Mouse (Mus musculus): ENCODE measurements around the gene Bcl2.

Bcl2 gene

GRCm38 (mm10) chr1:106679800-106680515 lies 34.1 kb downstream of the Bcl2 start:
- CTCF ChIA-PET = no interaction called here

- CTCF ChIA-PET = interaction anchor here (0.5 to 0.7 kb wide), 2 partner anchors 33 to 106 kb away, joined by 3 read pairs; no protein-coding TSS in a partner anchor
These were observed 36.0 kb downstream of the Bcl2 start for GRCm38 (mm10) chr1:106678060-106678478.

- CTCF ChIA-PET = interaction anchor here (0.9 kb wide), 1 partner anchor 84 kb away, joined by 6 read pairs; no protein-coding TSS in a partner anchor
These were observed 47.7 kb downstream of the Bcl2 start for GRCm38 (mm10) chr1:106666140-106667088.

- CTCF ChIA-PET = no interaction called here
These were observed 49.1 kb downstream of the Bcl2 start for GRCm38 (mm10) chr1:106664978-106665377.

- CTCF ChIA-PET = no interaction called here
These were observed 51.6 kb downstream of the Bcl2 start for GRCm38 (mm10) chr1:106662486-106662885.

- CTCF ChIA-PET = no interaction called here
These were observed 55.7 kb downstream of the Bcl2 start for GRCm38 (mm10) chr1:106658293-106658847.

GRCm38 (mm10) chr1:106656207-106656738 lies 57.8 kb downstream of the Bcl2 start:
- CTCF ChIA-PET = interaction anchor here (0.5 kb wide), 1 partner anchor 1671 kb away, joined by 3 read pairs; no protein-coding TSS in a partner anchor

GRCm38 (mm10) chr1:106654254-106654653 lies 59.8 kb downstream of the Bcl2 start:
- CTCF ChIA-PET = no interaction called here

- CTCF ChIA-PET = no interaction called here
These were observed 60.6 kb downstream of the Bcl2 start for GRCm38 (mm10) chr1:106653441-106653860.

GRCm38 (mm10) chr1:106651211-106651610 lies 62.9 kb downstream of the Bcl2 start:
- CTCF ChIA-PET = no interaction called here

- CTCF ChIA-PET = no interaction called here
These were observed 63.6 kb downstream of the Bcl2 start for GRCm38 (mm10) chr1:106650427-106650826.

GRCm38 (mm10) chr1:106647336-106647735 lies 66.7 kb downstream of the Bcl2 start:
- CTCF ChIA-PET = no interaction called here

- CTCF ChIA-PET = no interaction called here
These were observed 69.5 kb downstream of the Bcl2 start for GRCm38 (mm10) chr1:106644566-106644965.

- CTCF ChIA-PET = interaction anchor here (0.6 to 0.8 kb wide), 2 partner anchors 16 to 72 kb away, joined by 3 to 5 read pairs; no protein-coding TSS in a partner anchor
These were observed 70.5 kb downstream of the Bcl2 start for GRCm38 (mm10) chr1:106643527-106643926.

GRCm38 (mm10) chr1:106640577-106640976 lies 73.5 kb downstream of the Bcl2 start:
- CTCF ChIA-PET = no interaction called here

GRCm38 (mm10) chr1:106637705-106638104 lies 76.4 kb downstream of the Bcl2 start:
- CTCF ChIA-PET = no interaction called here

- CTCF ChIA-PET = no interaction called here
These were observed 77.4 kb downstream of the Bcl2 start for GRCm38 (mm10) chr1:106636714-106637113.

GRCm38 (mm10) chr1:106633207-106633606 lies 80.9 kb downstream of the Bcl2 start:
- CTCF ChIA-PET = interaction anchor here (0.5 kb wide), 1 partner anchor 51 kb away, joined by 10 read pairs; no protein-coding TSS in a partner anchor

GRCm38 (mm10) chr1:106631869-106632463 lies 82.1 kb downstream of the Bcl2 start:
- CTCF ChIA-PET = no interaction called here

GRCm38 (mm10) chr1:106630973-106631372 lies 83.1 kb downstream of the Bcl2 start:
- CTCF ChIA-PET = interaction anchor here (0.6 kb wide), 1 partner anchor 43 kb away, joined by 9 read pairs; no protein-coding TSS in a partner anchor

- CTCF ChIA-PET = no interaction called here
These were observed 84.0 kb downstream of the Bcl2 start for GRCm38 (mm10) chr1:106629931-106630682.

Data from spleen, embryonic (tissue).